Mouse (Mus musculus) embryonic facial prominence, embryonic 11.5 days (tissue): ENCODE data around the gene Pkp3. TPM values are rescaled to one million over a fixed set of nuclear protein-coding genes. Genes with fewer than 3 reads are reported as not detected.

Experiments
- ATAC-seq: fragments of 200-750 bp; cut with Nextera tagmentation; replicated peaks from 2 replicates; pipeline ENCODE4 v1.8.0; 2017; ENCODE audit warnings: low read depth; ENCODE audit not compliant: insufficient number of reproducible peaks, low FRiP score, low TSS enrichment
- DNase-seq: peaks from one replicate; pipeline ENCODE4 v3.0.0-alpha.2; 2015; ENCODE audit warnings: low spot score
- H3K27ac ChIP-seq: fragments of 300-500 bp; sonication (generic); replicated peaks from 2 replicates; pipeline ENCODE4 v1.5.1; 2014; ENCODE audit warnings: mild to moderate bottlenecking, low read depth, low read length, control low read depth
- H3K27me3 ChIP-seq: fragments of 300-500 bp; sonication (generic); 2 replicates; pipeline ENCODE4 v1.6.1; 2014; ENCODE audit warnings: mild to moderate bottlenecking, low read length, moderate library complexity, mixed read lengths; ENCODE audit not compliant: control insufficient read depth, insufficient read depth
- H3K36me3 ChIP-seq: fragments of 300-500 bp; sonication (generic); replicated peaks from 2 replicates; pipeline ENCODE4 v1.6.1; 2014; ENCODE audit warnings: low read depth, mild to moderate bottlenecking, low read length, moderate library complexity, mixed read lengths; ENCODE audit not compliant: control insufficient read depth, insufficient read depth
- H3K4me1 ChIP-seq: fragments of 300-500 bp; sonication (generic); 2 replicates; pipeline ENCODE4 v1.6.1; 2014; ENCODE audit warnings: low read length, mixed read lengths; ENCODE audit not compliant: control insufficient read depth, insufficient read depth
- H3K4me2 ChIP-seq: fragments of 300-500 bp; sonication (generic); 2 replicates; pipeline ENCODE4 v1.6.1; 2014; ENCODE audit warnings: low read depth, mild to moderate bottlenecking, control low read depth, low read length, moderate library complexity
- H3K4me3 ChIP-seq: fragments of 300-500 bp; sonication (generic); 2 replicates; pipeline ENCODE4 v1.5.1; 2014; ENCODE audit warnings: low read depth, low read length, control low read depth
- H3K9ac ChIP-seq: fragments of 300-500 bp; sonication (generic); replicated peaks from 2 replicates; pipeline ENCODE4 v1.6.1; 2014; ENCODE audit warnings: mild to moderate bottlenecking, control low read depth, low read length
- H3K9me3 ChIP-seq: fragments of 300-500 bp; sonication (generic); replicated peaks from 2 replicates; pipeline ENCODE4 v1.6.1; 2016; ENCODE audit warnings: mild to moderate bottlenecking, low read length, inconsistent platforms, mixed read lengths; ENCODE audit not compliant: control insufficient read depth
- WGBS: fragments of 180-500 bp; shearing (Covaris S2); extraction: QIAGEN DNeasy Blood & Tissue Kit; methylation state at CpG from one replicate; pipeline ENCODE4 v1.1.7; 2014; 5-methylcytosine and 5-hydroxymethylcytosine counted together
- polyA plus RNA-seq: library from polyadenylated mRNA; unstranded; fragments of >200 nt; fragmentation: Nextera tagmentation; extraction: Ambion mirVana; gene quantifications from 2 replicates; pipeline ENCODE4 v1.2.1, GENCODE M21; 2014

Pkp3 gene
- polyA plus RNA-seq, 1 experiment from 2014 or later = 3.5 TPM

GRCm38 (mm10) chr7:141070058-141070862, 7.8 kb upstream of the Pkp3 start:
- Histone ChIP-seq H3K27me3 (peaks cover 11% of the 10 kb centered on the region), H3K4me3 (peak overlapping the region; percentile 2), H3K27ac (no peak overlapping the region), H3K4me1 (peaks cover 3% of the 10 kb centered on the region; the same call in 1 of the 2 replicates), H3K9ac (peak overlapping the region; percentile 56), H3K36me3 (no peaks in the 10 kb centered on the region; the same call in 1 of the 2 replicates), H3K4me2 (peak overlapping the region; percentile 37), H3K9me3 (no peaks in the 10 kb centered on the region)
- ATAC-seq (peak; percentile 41), DNase-seq (peak; percentile 94)
- WGBS = 1% methylated on average over 51 of the region's 51 CpGs

GRCm38 (mm10) chr7:141072017-141072745, 5.8 kb upstream of the Pkp3 start:
- H3K9me3 ChIP-seq = no peaks in the 10 kb centered on the region
- H3K4me2 ChIP-seq = no peak overlapping the region
- H3K36me3 ChIP-seq = no peaks in the 10 kb centered on the region; the same call in 1 of the 2 replicates
- H3K27me3 ChIP-seq = peaks cover 11% of the 10 kb centered on the region
- no peak overlapping the region for H3K9ac ChIP-seq
- no peak overlapping the region for H3K4me3 ChIP-seq
- DNase-seq = peak; percentile 32
- ATAC-seq = no peak
- peaks cover 3% of the 10 kb centered on the region; the same call in 1 of the 2 replicates for H3K4me1 ChIP-seq
- 36% methylated on average over 23 of the region's 23 CpGs for WGBS
- H3K27ac ChIP-seq = no peak overlapping the region

- Histone ChIP-seq H3K4me1 (peaks cover 3% of the 10 kb centered on the region; the same call in 1 of the 2 replicates), H3K4me3 (no peak overlapping the region), H3K27me3 (peaks cover 11% of the 10 kb centered on the region), H3K36me3 (no peaks in the 10 kb centered on the region), H3K4me2 (no peak overlapping the region), H3K9me3 (no peaks in the 10 kb centered on the region), H3K9ac (no peak overlapping the region), H3K27ac (no peak overlapping the region)
- WGBS = 84% methylated on average over 4 of the region's 4 CpGs
- ATAC-seq (no peak), DNase-seq (no peak)
Observed at GRCm38 (mm10) chr7:141073782-141074181, 4.2 kb upstream of the Pkp3 start.

- 72% methylated on average over 4 of the region's 4 CpGs for WGBS
- Histone ChIP-seq H3K4me2 (no peak overlapping the region), H3K27me3 (no peaks in the 10 kb centered on the region), H3K4me1 (no peaks in the 10 kb centered on the region), H3K4me3 (no peak overlapping the region), H3K9ac (no peak overlapping the region), H3K36me3 (no peaks in the 10 kb centered on the region), H3K27ac (no peak overlapping the region), H3K9me3 (no peaks in the 10 kb centered on the region)
- DNase-seq = no peak
- no peak for ATAC-seq
Observed at GRCm38 (mm10) chr7:141078876-141079275, 858 bp downstream of the Pkp3 start.

GRCm38 (mm10) chr7:141079481-141080449, 1.7 kb downstream of the Pkp3 start:
- H3K36me3 ChIP-seq = no peaks in the 10 kb centered on the region
- no peaks in the 10 kb centered on the region for H3K9me3 ChIP-seq
- no peaks in the 10 kb centered on the region for H3K4me1 ChIP-seq
- DNase-seq = no peak
- H3K4me2 ChIP-seq = peak overlapping the region; percentile 16
- peak overlapping the region; percentile 41 for H3K9ac ChIP-seq
- WGBS = 18% methylated on average over 34 of the region's 34 CpGs
- peak overlapping the region; percentile 10; the same call in 1 of the 2 replicates for H3K4me3 ChIP-seq
- no peak for ATAC-seq
- no peak overlapping the region for H3K27ac ChIP-seq
- H3K27me3 ChIP-seq = no peaks in the 10 kb centered on the region

GRCm38 (mm10) chr7:141087894-141088293, 9.9 kb downstream of the Pkp3 start:
- no peak overlapping the region; the same call in 1 of the 2 replicates for H3K4me3 ChIP-seq
- no peaks in the 10 kb centered on the region for H3K36me3 ChIP-seq
- no peak for ATAC-seq
- no peaks in the 10 kb centered on the region; the same call in 1 of the 2 replicates for H3K4me1 ChIP-seq
- H3K9me3 ChIP-seq = no peaks in the 10 kb centered on the region
- no peak overlapping the region for H3K4me2 ChIP-seq
- H3K9ac ChIP-seq = no peak overlapping the region
- 36% methylated on average over 8 of the region's 8 CpGs for WGBS
- DNase-seq = no peak
- no peak overlapping the region for H3K27ac ChIP-seq
- peaks cover 11% of the 10 kb centered on the region for H3K27me3 ChIP-seq

GRCm38 (mm10) chr7:141088473-141088872, 10.5 kb downstream of the Pkp3 start:
- Histone ChIP-seq H3K27ac (no peak overlapping the region), H3K9me3 (no peaks in the 10 kb centered on the region), H3K27me3 (peaks cover 11% of the 10 kb centered on the region), H3K36me3 (no peaks in the 10 kb centered on the region), H3K9ac (peak overlapping the region; percentile 41; the same call in 1 of the 2 replicates), H3K4me3 (no peak overlapping the region), H3K4me1 (no peaks in the 10 kb centered on the region; the same call in 1 of the 2 replicates), H3K4me2 (peak overlapping the region; percentile 16; the same call in 1 of the 2 replicates)
- ATAC-seq (no peak), DNase-seq (no peak)
- 23% methylated on average over 18 of the region's 18 CpGs for WGBS
